Mouse (Mus musculus): ENCODE measurements around the gene Tmem107. TPM values are rescaled to one million over a fixed set of nuclear protein-coding genes. Genes with fewer than 3 reads are reported as not detected.

The Tmem107 gene
- polyA plus RNA-seq, 1 experiment from 2014 or later, result 39.8 TPM

DNA sequence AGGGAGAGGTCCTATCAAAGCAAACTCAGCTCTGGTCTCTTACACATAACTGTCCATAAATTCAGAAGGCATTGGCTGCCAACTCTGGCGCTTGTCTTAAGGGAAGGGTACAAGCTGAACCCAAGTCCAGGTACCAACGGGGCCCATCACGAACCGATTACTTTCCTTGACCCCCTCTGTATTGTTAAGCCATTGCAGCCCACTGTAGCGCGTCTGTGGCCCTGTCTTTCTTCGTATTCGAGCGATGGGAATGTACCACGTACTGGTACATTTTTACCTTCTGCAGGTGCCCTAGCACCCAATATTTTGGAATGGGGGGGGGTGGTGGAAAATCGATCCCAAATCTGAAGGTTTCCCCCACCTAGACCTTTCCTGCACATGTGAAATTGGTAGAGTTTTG is 1.6 kb downstream of the Tmem107 start:
- WGBS, result 87% methylated on average over 11 of the region's 11 CpGs
- H3K4me2 ChIP-seq (replicated peaks), result peak overlapping the region; percentile 61

DNA sequence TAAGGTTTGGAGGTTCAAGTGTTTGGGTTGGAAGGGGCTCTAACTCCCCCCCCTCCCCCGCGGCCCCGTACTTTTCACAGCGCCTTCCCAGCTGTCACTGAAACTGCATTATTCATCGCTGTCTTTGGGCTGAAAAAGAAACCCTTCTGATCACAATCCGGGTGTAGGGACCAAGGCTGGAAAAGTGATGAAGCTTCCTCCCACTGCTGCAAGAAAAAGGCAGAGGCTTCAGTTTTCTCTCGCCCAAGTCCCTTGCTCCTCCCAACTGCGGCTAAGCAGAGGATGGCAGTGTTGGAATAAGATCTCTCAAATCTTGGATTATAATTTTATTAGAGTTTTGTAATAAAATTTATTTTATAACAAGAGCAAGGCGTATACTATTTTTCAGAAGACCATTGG is 2.1 kb downstream of the Tmem107 start:
- ATAC-seq (ENCODE audit: low FRiP score, low read depth), result no peak
- no peaks in the 10 kb centered on the region for H3K27me3 ChIP-seq (replicated peaks)
- peak overlapping the region; percentile 28 for H3K4me3 ChIP-seq
- H3K4me2 ChIP-seq (replicated peaks), result peak overlapping the region; percentile 61
- 8% methylated on average over 9 of the region's 9 CpGs for WGBS
- H3K36me3 ChIP-seq, result no peaks in the 10 kb centered on the region
- H3K9ac ChIP-seq, result peak overlapping the region; percentile 62
- no peaks in the 10 kb centered on the region for H3K9me3 ChIP-seq
- no peak overlapping the region for H3K27ac ChIP-seq
- H3K4me1 ChIP-seq, result peaks cover 15% of the 10 kb centered on the region; the same call in 1 of the 2 replicates

More for the DNA sequence above, 1.6 kb downstream of the Tmem107 start:
- H3K4me3 ChIP-seq, result peak overlapping the region; percentile 28; the same call in 1 of the 2 replicates
- ATAC-seq (ENCODE audit: low FRiP score, low read depth), result no peak
- peaks cover 15% of the 10 kb centered on the region; the same call in 1 of the 2 replicates for H3K4me1 ChIP-seq
- H3K9me3 ChIP-seq, result no peaks in the 10 kb centered on the region
- H3K36me3 ChIP-seq, result no peaks in the 10 kb centered on the region
- H3K27me3 ChIP-seq (replicated peaks), result no peaks in the 10 kb centered on the region
- H3K9ac ChIP-seq, result peak overlapping the region; percentile 62; the same call in 1 of the 2 replicates
- H3K27ac ChIP-seq, result no peak overlapping the region

DNA sequence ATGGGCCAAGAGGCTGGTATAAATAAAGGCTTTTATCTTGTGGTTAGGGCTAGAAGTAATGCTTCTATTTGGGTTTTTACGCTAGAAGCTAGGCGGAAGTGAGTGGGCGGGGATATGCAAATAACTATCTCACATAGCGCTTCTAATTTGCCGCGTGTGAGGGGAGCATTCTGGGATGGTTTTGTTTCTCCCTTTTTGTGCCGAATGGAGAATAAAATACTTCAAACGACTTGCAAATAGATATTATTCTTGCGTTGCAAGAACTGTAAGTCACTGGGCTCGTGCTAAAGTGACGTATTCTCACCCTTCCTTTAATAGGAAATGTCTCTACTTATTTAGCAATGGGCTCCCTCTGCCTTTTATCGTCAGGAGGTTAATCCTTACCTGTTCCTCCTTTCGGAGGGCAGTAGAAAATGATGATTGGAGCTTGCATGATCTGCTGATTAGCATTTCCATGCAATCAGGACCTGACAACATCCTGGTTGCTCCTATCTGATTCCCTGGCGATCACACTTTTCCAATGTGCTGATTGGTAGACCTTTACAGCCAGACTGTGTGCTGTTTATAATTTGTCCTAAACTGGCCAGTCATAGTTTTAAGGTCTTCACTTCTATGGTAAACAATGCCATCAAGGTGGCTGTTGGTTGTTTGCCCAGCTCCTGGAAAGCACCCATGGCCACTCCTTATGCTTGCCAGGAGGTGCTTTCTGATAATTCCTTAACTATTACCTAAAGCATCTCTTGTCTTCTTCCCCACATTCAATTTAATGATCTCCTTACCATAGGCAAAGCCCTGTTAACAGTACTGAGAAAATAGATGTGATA is 2.7 kb downstream of the Tmem107 start:
- Histone ChIP-seq H3K9me3 (no peaks in the 10 kb centered on the region), H3K4me1 (peaks cover 15% of the 10 kb centered on the region; the same call in 1 of the 2 replicates), H3K4me2 (replicated peaks) (peak overlapping the region; percentile 61), H3K36me3 (no peaks in the 10 kb centered on the region), H3K9ac (peak overlapping the region; percentile 62), H3K27me3 (replicated peaks) (no peaks in the 10 kb centered on the region), H3K4me3 (peak overlapping the region; percentile 28), H3K27ac (peak overlapping the region; percentile 69; the same call in 1 of the 2 replicates)
- under 1% methylated on average over 14 of the region's 14 CpGs for WGBS
- peak; percentile 72 for ATAC-seq (ENCODE audit: low FRiP score, low read depth)

DNA sequence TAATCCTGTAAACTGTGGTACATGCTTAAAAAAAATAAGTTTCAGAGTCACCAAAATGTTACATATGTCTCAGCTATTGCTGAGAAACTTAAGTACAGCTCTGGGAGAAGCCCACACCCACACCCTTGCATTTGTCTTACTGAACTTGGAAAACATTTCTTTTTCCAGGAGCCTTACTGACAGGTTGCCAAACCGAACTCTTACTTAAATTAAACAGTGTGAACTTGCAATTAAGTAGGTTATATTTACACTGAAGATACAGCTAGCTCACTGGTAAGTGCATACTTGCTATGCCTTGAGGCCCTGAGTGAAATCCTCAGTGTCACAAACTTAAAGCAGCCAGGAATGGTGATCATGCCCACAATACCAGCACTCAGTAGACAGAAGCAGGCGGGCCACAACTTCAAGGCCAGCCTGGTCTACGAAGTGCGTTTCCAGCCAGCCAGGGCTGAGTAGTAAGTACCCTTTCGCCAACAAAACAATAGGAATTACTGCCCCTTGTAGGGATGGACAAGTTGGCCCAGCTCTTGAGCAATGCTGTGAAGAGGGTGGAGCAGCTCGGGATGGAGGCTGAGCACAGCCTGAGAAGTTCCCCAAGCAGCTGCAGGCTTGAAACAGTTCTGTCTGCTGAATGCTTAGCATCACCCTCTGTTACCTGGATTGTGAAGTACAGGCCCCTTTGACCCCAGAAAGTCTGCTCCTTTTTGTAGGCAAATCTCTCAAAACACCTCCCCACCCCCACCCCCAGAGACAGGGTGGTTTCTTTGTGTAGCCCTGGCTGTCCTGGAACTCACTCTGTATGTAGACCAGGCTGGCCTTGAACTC is 3.6 kb downstream of the Tmem107 start:
- WGBS, result 36% methylated on average over 6 of the region's 6 CpGs
- Histone ChIP-seq H3K36me3 (no peaks in the 10 kb centered on the region), H3K9me3 (no peaks in the 10 kb centered on the region), H3K27ac (no peak overlapping the region), H3K4me2 (replicated peaks) (peak overlapping the region; percentile 61), H3K27me3 (replicated peaks) (no peaks in the 10 kb centered on the region), H3K4me3 (no peak overlapping the region), H3K4me1 (peaks cover 15% of the 10 kb centered on the region; the same call in 1 of the 2 replicates), H3K9ac (0 out of 2 replicates have a peak overlapping the region, but pooled peaks have one; percentile 62)
- ATAC-seq (ENCODE audit: low FRiP score, low read depth), result no peak

DNA sequence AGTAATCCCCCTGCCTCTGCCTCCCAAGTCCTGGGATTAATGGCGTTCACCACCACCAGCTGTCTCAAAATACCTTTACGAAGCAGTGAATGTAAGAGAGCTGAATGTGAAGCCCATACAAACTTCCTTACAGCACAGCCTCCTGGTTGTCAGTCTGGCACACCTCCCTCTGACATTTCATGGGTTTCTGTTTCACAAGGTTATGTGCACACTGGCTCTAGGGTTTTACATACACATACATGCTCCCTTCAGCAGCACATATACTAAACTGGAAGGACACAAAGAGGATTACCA is 4.1 kb downstream of the Tmem107 start:
- Histone ChIP-seq H3K4me2 (replicated peaks) (no peak overlapping the region), H3K9me3 (no peaks in the 10 kb centered on the region), H3K27ac (no peak overlapping the region), H3K4me1 (peaks cover 15% of the 10 kb centered on the region; the same call in 1 of the 2 replicates), H3K27me3 (replicated peaks) (no peaks in the 10 kb centered on the region), H3K4me3 (no peak overlapping the region), H3K36me3 (no peaks in the 10 kb centered on the region), H3K9ac (no peak overlapping the region)
- 56% methylated on average over 2 of the region's 2 CpGs for WGBS
- no peak for ATAC-seq (ENCODE audit: low FRiP score, low read depth)

DNA sequence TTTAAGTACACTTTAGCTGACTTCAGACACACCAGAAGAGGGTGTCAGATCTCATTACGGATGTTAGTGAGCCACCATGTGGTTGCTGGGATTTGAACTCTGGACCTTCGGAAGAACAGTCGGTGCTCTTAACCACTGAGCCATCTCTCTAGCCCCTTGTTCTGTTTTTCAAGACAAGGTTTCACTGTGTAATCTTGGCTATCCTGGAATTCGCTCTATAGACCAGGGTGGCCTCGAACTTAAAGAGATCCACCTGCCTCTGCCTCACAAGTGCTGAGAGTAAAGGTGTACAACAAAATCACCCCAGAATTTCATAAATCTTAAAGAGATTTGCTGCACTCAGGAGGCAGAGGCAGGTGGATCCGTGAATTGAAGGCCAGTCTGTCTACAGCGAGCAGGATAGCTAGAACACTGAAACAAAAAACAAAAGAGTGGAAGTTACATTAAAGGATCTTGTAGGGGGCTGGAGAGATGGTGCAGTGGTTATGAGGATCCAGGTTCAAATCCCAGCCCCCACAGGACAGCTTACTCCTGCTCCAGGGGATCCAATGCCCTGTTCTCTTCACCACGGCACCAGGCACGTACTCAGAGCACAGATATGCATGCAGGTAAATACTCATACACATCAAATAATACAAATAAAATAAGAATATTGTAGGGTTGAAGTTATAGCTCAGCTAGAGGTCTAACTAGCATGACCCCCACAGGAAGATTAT is 5.3 kb downstream of the Tmem107 start:
- Histone ChIP-seq H3K9ac (no peak overlapping the region), H3K9me3 (no peaks in the 10 kb centered on the region), H3K4me1 (peaks cover 14% of the 10 kb centered on the region; the same call in 1 of the 2 replicates), H3K4me2 (replicated peaks) (no peak overlapping the region), H3K36me3 (no peaks in the 10 kb centered on the region), H3K4me3 (no peak overlapping the region), H3K27ac (no peak overlapping the region), H3K27me3 (replicated peaks) (no peaks in the 10 kb centered on the region)
- WGBS, result 48% methylated on average over 9 of the region's 9 CpGs
- no peak for ATAC-seq (ENCODE audit: low FRiP score, low read depth)

DNA sequence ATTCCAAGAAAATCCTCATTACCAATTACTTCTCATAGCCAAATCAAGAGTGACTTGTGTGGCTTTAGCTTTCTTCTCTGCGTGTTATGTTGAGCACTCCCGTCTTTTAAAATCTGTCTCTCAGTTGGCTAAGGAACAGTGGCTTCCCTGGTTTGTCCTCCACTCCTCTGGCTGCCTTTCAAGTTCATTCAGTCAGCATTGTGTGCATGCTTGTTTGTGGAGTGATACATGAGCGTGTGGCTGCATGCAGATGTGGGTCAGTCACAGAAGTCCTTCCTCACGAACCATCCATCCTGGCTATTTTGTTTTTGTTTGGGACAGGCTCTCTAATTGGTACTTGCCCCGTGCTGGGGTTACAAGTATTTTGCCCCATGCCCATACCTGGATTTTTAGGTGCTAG is 6.0 kb downstream of the Tmem107 start:
- H3K9me3 ChIP-seq, result no peaks in the 10 kb centered on the region
- no peaks in the 10 kb centered on the region for H3K36me3 ChIP-seq
- no peak overlapping the region for H3K9ac ChIP-seq
- no peaks in the 10 kb centered on the region for H3K27me3 ChIP-seq (replicated peaks)
- H3K4me1 ChIP-seq, result peaks cover 8% of the 10 kb centered on the region; the same call in 1 of the 2 replicates
- 69% methylated on average over 5 of the region's 5 CpGs for WGBS
- H3K4me3 ChIP-seq, result no peak overlapping the region
- H3K4me2 ChIP-seq (replicated peaks), result no peak overlapping the region
- H3K27ac ChIP-seq, result no peak overlapping the region
- no peak for ATAC-seq (ENCODE audit: low FRiP score, low read depth)

DNA sequence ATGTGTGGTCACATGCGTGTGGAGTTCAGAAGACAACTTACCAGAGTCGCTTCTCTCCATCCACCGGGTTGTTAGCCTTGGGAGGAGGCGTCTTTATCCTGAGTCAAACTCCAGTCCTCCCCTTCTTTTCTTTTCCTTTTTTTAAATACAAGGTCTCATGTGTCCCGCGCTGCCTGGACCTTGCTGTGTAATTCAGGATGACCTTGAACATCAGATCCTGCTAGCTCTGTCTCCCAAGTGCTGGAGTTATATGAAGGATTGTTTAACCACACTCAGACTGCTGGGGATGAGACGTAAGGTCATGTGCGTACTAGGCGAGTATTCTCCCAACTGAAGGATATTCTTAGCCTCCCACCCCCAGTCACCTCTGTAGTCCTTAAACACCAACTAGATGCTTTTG is 6.7 kb downstream of the Tmem107 start:
- Histone ChIP-seq H3K36me3 (no peaks in the 10 kb centered on the region), H3K27me3 (replicated peaks) (no peaks in the 10 kb centered on the region), H3K4me1 (peaks cover 2% of the 10 kb centered on the region; the same call in 1 of the 2 replicates), H3K4me3 (no peak overlapping the region), H3K9me3 (no peaks in the 10 kb centered on the region), H3K4me2 (replicated peaks) (no peak overlapping the region), H3K27ac (no peak overlapping the region), H3K9ac (no peak overlapping the region)
- 89% methylated on average over 9 of the region's 9 CpGs for WGBS
- no peak for ATAC-seq (ENCODE audit: low FRiP score, low read depth)

DNA sequence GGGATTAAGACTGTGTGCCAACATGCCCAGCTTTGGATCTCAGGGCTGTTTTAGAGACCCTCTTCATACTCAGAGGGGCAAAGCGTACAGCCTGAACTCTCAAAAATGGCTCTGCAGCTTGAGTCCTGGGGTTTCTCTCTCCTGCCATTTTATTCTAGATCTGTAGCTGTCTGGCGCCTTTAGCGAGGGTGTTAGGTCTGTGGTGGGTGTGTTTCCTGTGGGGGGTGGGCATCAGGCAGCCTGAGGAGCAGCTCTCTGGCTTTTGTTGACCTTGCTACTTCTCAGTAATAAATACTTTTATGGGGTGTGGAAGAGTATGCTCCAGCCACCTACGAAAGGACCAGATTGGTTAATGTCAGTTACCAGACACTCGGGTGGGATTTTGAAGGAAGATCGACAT is 7.4 kb downstream of the Tmem107 start:
- no peaks in the 10 kb centered on the region for H3K36me3 ChIP-seq
- ATAC-seq (ENCODE audit: low FRiP score, low read depth), result no peak

DNA sequence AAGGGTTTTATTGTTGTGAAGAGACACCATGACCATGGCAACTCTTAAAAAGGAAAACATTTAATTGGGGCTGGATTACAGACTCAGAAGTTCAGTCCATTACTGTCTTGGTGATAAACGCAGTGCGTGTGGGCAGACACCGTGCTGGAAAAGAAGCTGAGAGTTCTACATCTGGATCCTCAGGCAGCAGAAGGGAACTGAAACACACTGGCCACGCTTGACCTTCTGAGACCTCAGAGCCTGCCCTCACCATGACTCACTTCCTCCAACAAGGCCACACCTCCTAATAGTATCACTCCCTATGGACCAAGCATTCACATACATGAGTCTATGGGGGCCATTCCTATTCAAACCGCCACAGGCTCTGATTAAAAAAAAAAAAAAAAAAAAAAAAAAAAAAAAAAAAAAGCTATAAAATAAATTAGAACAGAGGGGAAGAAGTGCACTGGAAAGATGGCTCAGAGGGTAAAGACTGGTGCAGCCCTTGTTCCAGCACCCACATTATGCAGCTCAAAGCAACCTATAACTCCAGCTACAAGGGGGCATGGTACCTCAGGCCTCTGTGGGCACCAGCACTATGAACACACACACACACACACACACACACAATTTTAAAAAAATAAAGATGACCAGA is 8.3 kb downstream of the Tmem107 start:
- Histone ChIP-seq H3K27ac (no peak overlapping the region), H3K9me3 (no peaks in the 10 kb centered on the region), H3K9ac (no peak overlapping the region), H3K27me3 (replicated peaks) (no peaks in the 10 kb centered on the region), H3K4me3 (no peak overlapping the region), H3K36me3 (no peaks in the 10 kb centered on the region), H3K4me1 (no peaks in the 10 kb centered on the region), H3K4me2 (replicated peaks) (no peak overlapping the region)
- 75% methylated on average over 5 of the region's 5 CpGs for WGBS
- ATAC-seq (ENCODE audit: low FRiP score, low read depth), result no peak

More for the DNA sequence above, 7.4 kb downstream of the Tmem107 start:
- no peak overlapping the region for H3K4me3 ChIP-seq
- 73% methylated on average over 6 of the region's 6 CpGs for WGBS
- no peaks in the 10 kb centered on the region for H3K9me3 ChIP-seq
- no peaks in the 10 kb centered on the region for H3K4me1 ChIP-seq
- H3K27me3 ChIP-seq (replicated peaks), result no peaks in the 10 kb centered on the region
- no peak overlapping the region for H3K27ac ChIP-seq
- H3K9ac ChIP-seq, result no peak overlapping the region
- no peak overlapping the region for H3K4me2 ChIP-seq (replicated peaks)

DNA sequence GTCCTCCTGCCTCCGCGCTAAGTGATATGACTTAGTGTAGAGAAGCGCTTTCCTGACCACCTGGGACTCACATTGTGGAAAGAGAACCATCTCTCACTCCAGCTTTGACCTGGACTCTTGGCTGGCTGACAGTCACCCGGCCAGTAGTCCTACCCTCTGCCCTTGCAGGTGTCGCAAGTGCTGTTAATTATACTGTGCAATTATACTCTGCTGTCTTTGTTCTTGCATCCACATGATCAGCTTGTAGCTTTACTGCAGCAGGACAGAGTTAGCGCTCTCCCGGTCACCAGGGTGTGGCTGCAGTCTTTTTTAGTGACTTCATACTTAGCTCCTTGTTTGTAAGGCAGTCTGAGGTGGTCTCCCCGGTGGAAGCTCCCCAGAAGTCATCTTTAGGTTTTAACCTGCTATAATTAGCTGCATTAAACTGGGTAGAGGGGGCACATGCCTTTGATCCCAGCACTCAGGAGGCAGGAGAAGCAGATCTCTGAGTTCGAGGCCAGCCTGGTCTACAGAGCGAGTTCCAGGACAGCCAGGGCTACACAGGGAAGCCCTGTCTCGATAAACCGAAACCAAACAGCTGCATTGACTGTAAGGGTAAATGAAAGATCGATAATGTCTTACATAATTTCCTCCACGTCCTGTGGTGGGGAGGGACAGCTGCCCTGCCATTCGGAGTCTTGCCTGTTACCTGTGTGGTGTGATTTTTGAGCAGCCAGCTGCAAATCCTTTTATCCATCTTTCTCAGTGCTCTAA is 9.7 kb downstream of the Tmem107 start:
- Histone ChIP-seq H3K9ac (no peak overlapping the region), H3K4me2 (replicated peaks) (no peak overlapping the region), H3K27ac (no peak overlapping the region), H3K4me1 (no peaks in the 10 kb centered on the region), H3K9me3 (no peaks in the 10 kb centered on the region), H3K27me3 (replicated peaks) (no peaks in the 10 kb centered on the region), H3K36me3 (no peaks in the 10 kb centered on the region), H3K4me3 (no peak overlapping the region)
- ATAC-seq (ENCODE audit: low FRiP score, low read depth), result no peak
- 82% methylated on average over 15 of the region's 15 CpGs for WGBS

Measured in neural tube, embryonic 12.5 days (tissue).